ENCODE assay signal across 14 mouse cellular contexts in genomic region chr2:144248613-144249376, GRCm38 (mm10). TPM values are rescaled to one million over a fixed set of nuclear protein-coding genes. Genes with fewer than 3 reads are reported as not detected.
DNase-seq lines count a peak whose midpoint lies in the region; ATAC-seq and TF ChIP-seq lines count a peak whose summit lies in the region.
"Had no signal": no experiment of that assay in that cellular context is flagged by ENCODE, and none has a peak within 500 bp of the region (broad histone marks: within the 10 kb centered on the region; RNA-seq: fewer than 3 reads in every experiment).

No protein-coding gene starts in this region.

- WGBS in forebrain, embryonic 11.5 days, result 37% methylated on average over 3 of the region's 4 CpGs
- WGBS in forebrain, embryonic 14.5 days, result 36% methylated on average over 4 of the region's 4 CpGs
- WGBS in lung, embryonic 14.5 days, result 28% methylated on average over 4 of the region's 4 CpGs
- 34% methylated on average over 4 of the region's 4 CpGs for WGBS in liver, embryonic 14.5 days (ENCODE audit: insufficient replicate concordance)
- WGBS in neural tube, embryonic 15.5 days, result 34% methylated on average over 4 of the region's 4 CpGs

- no peaks in the 10 kb centered on the region for H3K9me3 ChIP-seq in forebrain, embryonic 11.5 days (ENCODE audit: control insufficient read depth, low read length)
- no peaks in the 10 kb centered on the region for H3K9me3 ChIP-seq in forebrain, embryonic 14.5 days (replicated peaks; ENCODE audit: control insufficient read depth, low read length)
- no peaks in the 10 kb centered on the region for H3K9me3 ChIP-seq in lung, embryonic 14.5 days (ENCODE audit: low read depth, low read length)
- no peaks in the 10 kb centered on the region for H3K9me3 ChIP-seq in MEL (replicated peaks; ENCODE audit: insufficient read depth, low read length)
- no peaks in the 10 kb centered on the region for H3K9me3 ChIP-seq in liver, embryonic 14.5 days (ENCODE audit: control insufficient read depth, low read length)
- H3K9me3 ChIP-seq in neural tube, embryonic 15.5 days (replicated peaks), result no peaks in the 10 kb centered on the region
- H3K9me3 ChIP-seq: forebrain, embryonic 10.5 days; heart, embryonic 15.5 days; hindbrain, embryonic 13.5 days had no signal

- TF ChIP-seq RAD21 in MEL (IDR thresholded peaks at IDR 0.05; ENCODE audit: low read depth, low read length), result no peak

- H3K27ac ChIP-seq in forebrain, embryonic 11.5 days (ENCODE audit: low read depth, low read length), result no peak overlapping the region
- H3K27ac ChIP-seq in forebrain, embryonic 14.5 days (ENCODE audit: low read depth, low read length), result no peak overlapping the region
- no peak overlapping the region for H3K27ac ChIP-seq in lung, embryonic 14.5 days (ENCODE audit: low read depth)
- H3K27ac ChIP-seq in MEL (ENCODE audit: control insufficient read depth, low read depth, low read length), result no peak overlapping the region
- H3K27ac ChIP-seq in liver, embryonic 14.5 days, result no peak overlapping the region
- no peak overlapping the region for H3K27ac ChIP-seq in neural tube, embryonic 15.5 days (replicated peaks)
- H3K27ac ChIP-seq: forebrain, embryonic 10.5 days; heart, embryonic 15.5 days had no signal

- no peaks in the 10 kb centered on the region for H3K79me2 ChIP-seq in MEL (ENCODE audit: control insufficient read depth, insufficient read depth, low read length, poor library complexity)

- no peak overlapping the region for H3K9ac ChIP-seq in forebrain, embryonic 11.5 days (ENCODE audit: low read length)
- no peak overlapping the region for H3K9ac ChIP-seq in forebrain, embryonic 14.5 days (ENCODE audit: low read length)
- H3K9ac ChIP-seq in lung, embryonic 14.5 days, result no peak overlapping the region
- no peak overlapping the region for H3K9ac ChIP-seq in MEL (ENCODE audit: control insufficient read depth, low read depth, low read length, poor library complexity, severe bottlenecking)
- H3K9ac ChIP-seq in liver, embryonic 14.5 days (replicated peaks), result no peak overlapping the region
- H3K9ac ChIP-seq in neural tube, embryonic 15.5 days (replicated peaks), result no peak overlapping the region
- H3K9ac ChIP-seq: heart, embryonic 15.5 days; hindbrain, embryonic 13.5 days had no signal

- no peaks in the 10 kb centered on the region for H3K27me3 ChIP-seq in forebrain, embryonic 11.5 days (ENCODE audit: control insufficient read depth, insufficient read depth, low read length)
- H3K27me3 ChIP-seq in forebrain, embryonic 14.5 days (replicated peaks; ENCODE audit: control insufficient read depth, insufficient read depth, low read length), result no peaks in the 10 kb centered on the region
- H3K27me3 ChIP-seq in lung, embryonic 14.5 days (ENCODE audit: insufficient read depth, low read length), result no peaks in the 10 kb centered on the region
- H3K27me3 ChIP-seq in MEL (ENCODE audit: control insufficient read depth in 1 of 2, insufficient read depth in 2 of 2, low read length in 2 of 2), result no peaks in the 10 kb centered on the region
- no peaks in the 10 kb centered on the region for H3K27me3 ChIP-seq in liver, embryonic 14.5 days (ENCODE audit: control insufficient read depth, insufficient read depth, low read length)
- no peaks in the 10 kb centered on the region for H3K27me3 ChIP-seq in neural tube, embryonic 15.5 days (replicated peaks)
- H3K27me3 ChIP-seq: heart, embryonic 15.5 days; hindbrain, embryonic 13.5 days had no signal

- TF ChIP-seq EP300 in MEL (IDR thresholded peaks at IDR 0.05; ENCODE audit: low read depth in 1 of 2, low read length in 2 of 2), result no peak
- TF ChIP-seq EP300 in liver, embryonic 14.5 days (IDR thresholded peaks at IDR 0.05; ENCODE audit: low read depth), result no peak

- H3K4me3 ChIP-seq in forebrain, embryonic 11.5 days (ENCODE audit: low read depth, low read length), result no peak overlapping the region
- H3K4me3 ChIP-seq in forebrain, embryonic 14.5 days (ENCODE audit: low read depth, low read length), result no peak overlapping the region
- no peak overlapping the region for H3K4me3 ChIP-seq in lung, embryonic 14.5 days (ENCODE audit: low read depth, low read length)
- no peak overlapping the region for H3K4me3 ChIP-seq in MEL (ENCODE audit: control insufficient read depth in 1 of 2, insufficient read depth in 1 of 2, low read depth in 2 of 2, low read length in 2 of 2)
- no peak overlapping the region for H3K4me3 ChIP-seq in liver, embryonic 14.5 days (ENCODE audit: insufficient read depth in 1 of 2, low read depth in 2 of 2, low read length in 2 of 2)
- H3K4me3 ChIP-seq in neural tube, embryonic 15.5 days (replicated peaks), result no peak overlapping the region
- H3K4me3 ChIP-seq: forebrain, embryonic 10.5 days; heart, embryonic 15.5 days; hindbrain, embryonic 13.5 days had no signal

- H3K36me3 ChIP-seq in forebrain, embryonic 11.5 days (ENCODE audit: control insufficient read depth, insufficient read depth, low read length), result peaks cover 11% of the 10 kb centered on the region; the same call in 1 of the 2 replicates
- peaks cover 52% of the 10 kb centered on the region for H3K36me3 ChIP-seq in forebrain, embryonic 14.5 days (ENCODE audit: control insufficient read depth, insufficient read depth, low read length)
- peaks cover 48% of the 10 kb centered on the region for H3K36me3 ChIP-seq in lung, embryonic 14.5 days (ENCODE audit: insufficient read depth)
- peaks cover 5 to 21% of the 10 kb centered on the region in 2 experiments for H3K36me3 ChIP-seq in MEL (ENCODE audit: control insufficient read depth in 1 of 2, insufficient read depth in 2 of 2, low read length in 2 of 2)
- peaks cover 44% of the 10 kb centered on the region for H3K36me3 ChIP-seq in liver, embryonic 14.5 days (replicated peaks; ENCODE audit: control insufficient read depth, insufficient read depth, low read depth)
- peaks cover 49% of the 10 kb centered on the region for H3K36me3 ChIP-seq in neural tube, embryonic 15.5 days

- ATAC-seq in forebrain, embryonic 11.5 days (replicated peaks; ENCODE audit: low FRiP score), result peak; percentile 42; the same call in 1 of the 2 replicates
- no peak for ATAC-seq in forebrain, embryonic 14.5 days
- ATAC-seq in lung, embryonic 14.5 days (ENCODE audit: insufficient read depth), result peak; percentile 16; the same call in 1 of the 2 replicates
- ATAC-seq in liver, embryonic 14.5 days (ENCODE audit: insufficient read depth), result peak; percentile 23; the same call in 1 of the 2 replicates
- no peak for ATAC-seq in neural tube, embryonic 15.5 days (ENCODE audit: low FRiP score)

- peak in 1 of 2 experiments; percentile 48; a peak in 2 of 4 replicates for TF ChIP-seq POLR2A in MEL (IDR thresholded peaks at IDR 0.05; ENCODE audit: control insufficient read depth in 1 of 2, insufficient read depth in 1 of 2, low read depth in 1 of 2, low read length in 2 of 2, poor library complexity in 1 of 2)

- no peak overlapping the region for H3K4me2 ChIP-seq in forebrain, embryonic 11.5 days (ENCODE audit: low read depth, low read length, severe bottlenecking)
- H3K4me2 ChIP-seq in forebrain, embryonic 14.5 days (ENCODE audit: low read length), result no peak overlapping the region
- no peak overlapping the region for H3K4me2 ChIP-seq in lung, embryonic 14.5 days
- no peak overlapping the region for H3K4me2 ChIP-seq in liver, embryonic 14.5 days (ENCODE audit: low read depth)
- no peak overlapping the region for H3K4me2 ChIP-seq in neural tube, embryonic 15.5 days
- H3K4me2 ChIP-seq: heart, embryonic 15.5 days; hindbrain, embryonic 13.5 days had no signal

- no peak for TF ChIP-seq CTCF in lung, embryonic 14.5 days (IDR thresholded peaks at IDR 0.05; ENCODE audit: low read depth)
- TF ChIP-seq CTCF in MEL (IDR thresholded peaks at IDR 0.05 in 2 of 3, conservative IDR thresholded peaks at IDR 0.05 in 1 of 3; ENCODE audit: control insufficient read depth in 1 of 3, insufficient read depth in 1 of 3, low read depth in 2 of 3, low read length in 3 of 3, poor library complexity in 1 of 3, severe bottlenecking in 1 of 3), result no peak
- TF ChIP-seq CTCF in liver, embryonic 14.5 days (IDR thresholded peaks at IDR 0.05; ENCODE audit: low read depth), result no peak

- no peaks in the 10 kb centered on the region for H3K4me1 ChIP-seq in forebrain, embryonic 11.5 days (replicated peaks; ENCODE audit: control insufficient read depth, insufficient read depth, low read length)
- H3K4me1 ChIP-seq in forebrain, embryonic 14.5 days (ENCODE audit: control insufficient read depth, insufficient read depth, low read length), result no peaks in the 10 kb centered on the region
- no peaks in the 10 kb centered on the region for H3K4me1 ChIP-seq in lung, embryonic 14.5 days (ENCODE audit: insufficient read depth)
- H3K4me1 ChIP-seq in MEL (ENCODE audit: control insufficient read depth in 1 of 2, insufficient read depth in 2 of 2, low read length in 2 of 2), result no peaks in the 10 kb centered on the region
- H3K4me1 ChIP-seq in liver, embryonic 14.5 days (replicated peaks; ENCODE audit: control insufficient read depth in 2 of 2, insufficient read depth in 2 of 2, low read length in 1 of 2), result no peaks in the 10 kb centered on the region
- H3K4me1 ChIP-seq in neural tube, embryonic 15.5 days, result no peaks in the 10 kb centered on the region

- no peak for DNase-seq in forebrain, embryonic 11.5 days (ENCODE audit: low spot score)
- DNase-seq in forebrain, embryonic 14.5 days (ENCODE audit: low spot score), result no peak
- peak; percentile 35 for DNase-seq in lung, embryonic 14.5 days
- DNase-seq in lung, postnatal 10 days, result no peak
- DNase-seq in MEL (ENCODE audit: low read depth, low spot score), result no peak
- no peak for DNase-seq in liver, embryonic 14.5 days (ENCODE audit: low read depth in 3 of 3, low spot score in 3 of 3)
- DNase-seq in thymus, postnatal 36 days, result no peak
- DNase-seq: cerebellum, postnatal 14 days; heart, adult 18-20 months; kidney, adult 9 months had no signal

RNA-seq across cellular contexts. Expression of gene Mgme1, which starts 21.7 kb away (rescaled TPM):
- 19.1 and 19.9 TPM in 2 replicates for polyA plus RNA-seq in forebrain, embryonic 11.5 days (2014; fragmentation: Nextera tagmentation; extraction: Ambion mirVana)
- polyA plus RNA-seq in forebrain, embryonic 14.5 days (2014; fragmentation: Nextera tagmentation; extraction: Ambion mirVana), result 10.5 and 12.5 TPM in 2 replicates
- polyA plus RNA-seq in lung, embryonic 14.5 days (2014; fragmentation: Nextera tagmentation; extraction: Ambion mirVana), result 21.3 and 22.6 TPM in 2 replicates
- 14.1 and 16.8 TPM in 2 replicates for total RNA-seq in MEL (2012; rRNA removed)
- 10 to 100 TPM in 1 of 2 experiments, not detected in 1; 20.3 TPM for polyA plus RNA-seq in MEL (2012; ENCODE audit: insufficient read depth in 1 of 2, insufficient read length in 2 of 2, low read depth in 1 of 2, low replicate concordance in 2 of 2, missing spikeins in 1 of 2)
- 4.2 and 5.9 TPM in 2 replicates for polyA plus RNA-seq in liver, embryonic 14.5 days (2012; rRNA removed)
- 9.2 TPM in 2 replicates for polyA plus RNA-seq in liver, embryonic 14.5 days (2014; fragmentation: Nextera tagmentation; extraction: Ambion mirVana)
- 13.3 and 15.5 TPM in 2 replicates for polyA plus RNA-seq in neural tube, embryonic 15.5 days (2015; fragmentation: Nextera tagmentation; extraction: Ambion mirVana)

RNA-seq across cellular contexts. Expression of gene Snx5, which starts 21.9 kb away (rescaled TPM):
- 117 and 129 TPM in 2 replicates for polyA plus RNA-seq in forebrain, embryonic 11.5 days (2014; fragmentation: Nextera tagmentation; extraction: Ambion mirVana)
- 61.7 and 64.5 TPM in 2 replicates for polyA plus RNA-seq in forebrain, embryonic 14.5 days (2014; fragmentation: Nextera tagmentation; extraction: Ambion mirVana)
- polyA plus RNA-seq in lung, embryonic 14.5 days (2014; fragmentation: Nextera tagmentation; extraction: Ambion mirVana), result 135 and 139 TPM in 2 replicates
- 136 and 161 TPM in 2 replicates for total RNA-seq in MEL (2012; rRNA removed)
- 100 to 1,000 TPM; 213 to 835 TPM for polyA plus RNA-seq in MEL (2012; ENCODE audit: insufficient read depth in 1 of 2, insufficient read length in 2 of 2, low read depth in 1 of 2, low replicate concordance in 2 of 2, missing spikeins in 1 of 2)
- 42.5 and 67.0 TPM in 2 replicates for polyA plus RNA-seq in liver, embryonic 14.5 days (2012; rRNA removed)
- 66.3 and 70.6 TPM in 2 replicates for polyA plus RNA-seq in liver, embryonic 14.5 days (2014; fragmentation: Nextera tagmentation; extraction: Ambion mirVana)
- 74.4 and 93.8 TPM in 2 replicates for polyA plus RNA-seq in neural tube, embryonic 15.5 days (2015; fragmentation: Nextera tagmentation; extraction: Ambion mirVana)

Comparison
In these comparisons a context has a peak if more than half of its experiments do, and no peak if none do; other contexts are left out.
1. ATAC-seq: peak in forebrain, embryonic 11.5 days (single experiment), lung, embryonic 14.5 days (single experiment) and liver, embryonic 14.5 days (single experiment); none in forebrain, embryonic 14.5 days (single experiment) and neural tube, embryonic 15.5 days (single experiment).